Mouse (Mus musculus): ENCODE data around the gene Fgf4. TPM values are rescaled to one million over a fixed set of nuclear protein-coding genes. Genes with fewer than 3 reads are reported as not detected.

The Fgf4 gene
- not detected for polyA plus RNA-seq (2015; fragmentation: Illumina TruSeq; extraction: RNeasy Lipid Tissue Mini Kit (QIAGEN cat#74804); ENCODE audit: insufficient read depth, low read depth, low replicate concordance)

DNA sequence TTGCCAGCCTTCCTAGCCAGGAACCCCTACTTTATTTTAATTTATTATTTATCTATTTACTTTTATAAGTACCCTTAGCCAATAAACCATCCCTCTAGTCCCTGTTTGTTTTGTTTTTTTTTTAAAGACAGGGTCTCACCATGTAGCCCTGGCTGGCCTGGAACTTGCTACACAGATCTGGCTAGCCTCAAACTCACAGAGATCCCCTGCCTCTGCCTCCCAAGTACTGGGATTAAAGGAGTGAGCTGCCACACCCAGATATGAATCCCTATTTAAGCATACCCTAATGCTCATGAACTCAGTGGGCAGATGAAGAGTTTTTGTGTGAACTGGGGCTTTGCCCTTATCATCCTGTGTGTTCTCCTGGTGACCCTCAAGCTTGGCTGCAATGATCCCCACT, at the start of gene Fgf4:
Gene Fgf4 (plus strand): TSS at position 301 of the 400 bp plus-strand sequence.

DNA sequence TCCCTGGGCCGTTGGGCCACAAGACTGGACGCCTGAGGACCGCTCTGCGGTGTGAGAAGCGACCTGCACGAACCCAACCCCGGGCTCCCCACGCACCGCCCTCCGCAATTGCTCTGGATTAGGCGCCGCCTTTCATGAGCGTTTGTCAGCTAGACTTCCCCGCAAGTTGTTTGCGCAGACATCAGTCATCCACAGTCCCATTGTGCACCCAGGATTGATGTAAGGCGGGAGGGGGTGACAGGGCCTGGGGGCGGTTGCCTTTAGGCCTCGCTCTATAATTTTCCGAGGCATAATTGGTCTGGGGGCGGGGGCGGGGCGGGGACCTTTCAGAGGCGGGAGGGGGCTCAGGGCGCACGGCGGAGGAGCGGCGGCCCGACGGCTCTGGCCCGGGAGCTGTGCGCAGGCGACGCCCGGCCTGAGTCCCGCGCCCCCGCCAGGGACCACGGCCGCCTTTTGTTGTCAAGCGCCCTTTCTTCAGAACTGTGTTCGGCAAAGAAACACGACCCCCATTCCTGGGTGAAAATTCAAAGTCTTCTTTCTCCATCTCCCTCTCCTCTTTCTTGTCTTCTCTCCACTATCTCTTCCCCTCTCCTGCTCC, 9.2 kb upstream of the Fgf4 start, which contains the start of gene Fgf3:
Gene Fgf3 (plus strand): TSS at position 193 of the 598 bp plus-strand sequence.

DNA sequence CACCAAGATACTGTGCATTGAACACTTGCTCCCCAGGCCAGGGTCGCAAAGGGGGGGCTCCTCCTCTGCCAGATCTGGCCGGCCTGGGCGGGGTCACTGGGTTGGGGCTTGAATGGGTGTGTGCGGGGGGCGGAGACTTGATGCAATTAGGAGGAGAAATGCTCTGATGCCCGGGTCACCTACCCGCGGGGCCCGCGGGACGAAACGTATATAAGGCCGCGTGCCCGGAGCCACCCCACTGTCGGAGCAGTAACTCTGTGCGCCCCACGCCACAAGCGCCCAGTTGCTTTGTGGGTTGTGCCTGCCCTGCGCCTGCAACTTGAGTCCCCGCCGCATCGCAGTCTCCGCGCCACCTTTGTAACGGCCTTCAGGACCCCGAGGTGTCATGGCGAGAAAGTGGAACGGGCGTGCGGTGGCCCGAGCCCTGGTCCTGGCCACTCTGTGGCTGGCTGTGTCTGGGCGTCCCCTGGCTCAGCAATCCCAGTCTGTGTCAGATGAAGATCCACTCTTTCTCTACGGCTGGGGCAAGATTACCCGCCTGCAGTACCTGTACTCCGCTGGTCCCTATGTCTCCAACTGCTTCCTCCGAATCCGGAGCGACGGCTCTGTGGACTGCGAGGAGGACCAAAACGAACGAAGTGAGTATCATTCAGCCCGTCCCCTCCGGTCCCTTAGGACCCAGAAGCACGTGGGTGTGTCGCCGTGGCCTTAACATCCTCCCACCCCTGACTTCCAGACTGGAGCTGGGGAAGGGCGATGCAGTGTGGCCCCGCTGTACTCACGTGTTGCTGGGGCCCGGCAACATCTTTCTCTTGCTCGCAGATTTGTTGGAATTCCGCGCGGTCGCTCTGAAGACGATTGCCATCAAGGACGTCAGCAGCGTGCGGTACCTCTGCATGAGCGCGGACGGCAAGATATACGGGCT, 49.4 kb downstream of the Fgf4 start, which contains the start of gene Fgf15:
Gene Fgf15 (plus strand): TSS at position 238 of the 925 bp plus-strand sequence.

Other genes starting within 250 kb of the Fgf4 start
- 14.6 TPM for gene Ano1, start 95.4 kb upstream of the Fgf4 start, polyA plus RNA-seq (2015; fragmentation: Illumina TruSeq; extraction: RNeasy Lipid Tissue Mini Kit (QIAGEN cat#74804); ENCODE audit: insufficient read depth, low read depth, low replicate concordance)
- not detected for gene Fgf3, start 9.3 kb upstream of the Fgf4 start, polyA plus RNA-seq (2015; fragmentation: Illumina TruSeq; extraction: RNeasy Lipid Tissue Mini Kit (QIAGEN cat#74804); ENCODE audit: insufficient read depth, low read depth, low replicate concordance)
- not detected for gene Fgf15, start 49.2 kb downstream of the Fgf4 start, polyA plus RNA-seq (2015; fragmentation: Illumina TruSeq; extraction: RNeasy Lipid Tissue Mini Kit (QIAGEN cat#74804); ENCODE audit: insufficient read depth, low read depth, low replicate concordance)
- gene LTO1, start 67.7 kb downstream of the Fgf4 start, polyA plus RNA-seq (2015; fragmentation: Illumina TruSeq; extraction: RNeasy Lipid Tissue Mini Kit (QIAGEN cat#74804); ENCODE audit: insufficient read depth, low read depth, low replicate concordance): 3.6 TPM
- gene Ccnd1, start 92.6 kb downstream of the Fgf4 start, polyA plus RNA-seq (2015; fragmentation: Illumina TruSeq; extraction: RNeasy Lipid Tissue Mini Kit (QIAGEN cat#74804); ENCODE audit: insufficient read depth, low read depth, low replicate concordance): 13.2 TPM

Measured in pancreas, adult 10 weeks (tissue).